Mouse (Mus musculus): ENCODE measurements around the gene Mettl5.

GRCm38 (mm10) chr2:69849215-69849614 lies 36.2 kb downstream of the Mettl5 start:
- TF ChIP-seq CTCF (IDR thresholded peaks at IDR 0.05; ENCODE audit: low read depth), result no peak
- no peak for TF ChIP-seq EP300 (IDR thresholded peaks at IDR 0.05; ENCODE audit: low read depth)
